Mouse (Mus musculus) embryonic fibroblast, embryonic 13.5 days (primary cell): Measurements from ENCODE around the gene Utp15.

Experiments
- CTCF ChIP-seq: IDR thresholded peaks from 2 replicates; pipeline ENCODE4 v1.5.1; 2011; ENCODE audit warnings: mild to moderate bottlenecking, control low read depth, low read length, moderate library complexity, borderline replicate concordance; ENCODE audit not compliant: insufficient read depth
- POLR2A ChIP-seq: IDR thresholded peaks from 2 replicates; pipeline ENCODE4 v1.6.1; 2011; ENCODE audit warnings: low read depth, mild to moderate bottlenecking, control low read depth, low read length, moderate library complexity

GRCm38 (mm10) chr13:98291712-98292111, 28.9 kb upstream of the Utp15 start:
- no peak for TF ChIP-seq CTCF
- no peak for TF ChIP-seq POLR2A
